Mouse (Mus musculus) liver, embryonic 18 days (tissue): ENCODE results near the gene Large2. TPM values are rescaled to one million over a fixed set of nuclear protein-coding genes. Genes with fewer than 3 reads are reported as not detected.

Source experiments
- polyA plus RNA-seq: library from polyadenylated mRNA; depleted of rRNA; stranded (reverse); fragments of >200 nt; gene quantifications from 2 replicates; pipeline ENCODE4 v1.2.3, GENCODE M21; 2012; rRNA removed

Gene Large2
- polyA plus RNA-seq, result 7.0 and 9.7 TPM in 2 replicates

DNA sequence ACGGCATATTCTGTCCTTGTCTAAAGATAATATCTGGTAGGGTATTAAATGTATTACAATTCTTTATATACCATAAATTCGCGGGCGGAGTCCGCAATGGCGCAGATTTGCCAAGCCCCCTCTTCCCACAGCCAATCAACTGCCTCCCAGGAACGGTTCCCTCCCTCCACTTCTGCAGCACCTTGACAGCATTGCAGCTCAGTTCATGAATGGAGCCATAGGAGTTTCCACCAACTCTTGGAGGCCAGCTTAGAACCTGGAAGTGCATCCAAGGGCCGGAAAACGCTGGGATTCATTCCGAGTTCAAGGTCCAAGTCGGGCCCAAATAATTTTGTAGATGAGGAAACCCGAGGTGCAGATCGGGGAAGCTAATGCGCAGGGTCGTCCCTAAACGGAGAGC lies at the start of gene Large2, which contains the start of gene Pex16:
Gene Large2, minus strand, starts transcription at position 356 of the 400 bp plus-strand sequence.
Gene Pex16, plus strand, starts transcription at position 163 of the 400 bp plus-strand sequence.

GRCm38 (mm10) chr2:92401091-92401561 lies 26.5 kb upstream of the Large2 start, which contains the start of gene Mapk8ip1:
Gene Mapk8ip1 (minus strand): TSS chr2:92401263.

GRCm38 (mm10) chr2:92381901-92382588 lies 7.4 kb upstream of the Large2 start, which contains the start of gene 1700029I15Rik:
Gene 1700029I15Rik (plus strand): TSS chr2:92382538.

Other genes starting within 250 kb of the Large2 start
- gene Pex16, start 193 bp downstream of the Large2 start, polyA plus RNA-seq, result 40.6 and 42.0 TPM in 2 replicates
- 2.5 and 2.9 TPM in 2 replicates for gene 1700029I15Rik, start 7.7 kb upstream of the Large2 start, polyA plus RNA-seq
- gene Mapk8ip1, start 26.4 kb upstream of the Large2 start, polyA plus RNA-seq, result 2.2 and 2.3 TPM in 2 replicates
- 10.8 and 14.1 TPM in 2 replicates for gene Cry2, start 59.2 kb upstream of the Large2 start, polyA plus RNA-seq
- 9.2 and 9.6 TPM in 2 replicates for gene Slc35c1, start 85.7 kb upstream of the Large2 start, polyA plus RNA-seq
- 0.14 and 0.22 TPM in 2 replicates for gene Chst1, start 224.8 kb upstream of the Large2 start, polyA plus RNA-seq